Mouse (Mus musculus) CD4-positive, CD25-positive, alpha-beta regulatory T cell, adult 2 months (primary cell): ENCODE measurements around the gene Olfr961.

Experiments used
- DNase-seq: peaks from one replicate; pipeline ENCODE4 v3.0.0-alpha.2; 2012; ENCODE audit warnings: low read depth, low spot score

The Olfr961 gene

DNA sequence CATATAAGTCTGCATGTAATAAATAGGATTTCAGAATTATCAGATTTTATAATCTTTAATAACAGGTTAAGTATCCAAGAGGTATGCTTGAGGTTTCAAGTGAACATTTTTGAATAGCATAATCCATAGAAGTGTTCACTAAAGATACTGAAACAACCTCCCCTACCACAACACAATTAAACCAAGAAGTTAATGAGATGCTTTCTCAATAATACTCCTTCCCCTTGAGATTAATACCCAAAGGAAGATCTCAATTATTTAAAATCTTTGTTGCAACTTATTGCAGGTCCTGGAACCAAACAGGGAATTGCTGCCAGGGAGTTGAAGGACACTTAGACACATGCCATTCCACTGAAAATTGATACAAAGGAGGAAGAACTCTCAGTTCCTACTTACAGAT is at the start of gene Olfr961:
TSS of gene Olfr961 (plus strand) at position 301 of the 400 bp plus-strand sequence.
- DNase-seq, result no peak

DNA sequence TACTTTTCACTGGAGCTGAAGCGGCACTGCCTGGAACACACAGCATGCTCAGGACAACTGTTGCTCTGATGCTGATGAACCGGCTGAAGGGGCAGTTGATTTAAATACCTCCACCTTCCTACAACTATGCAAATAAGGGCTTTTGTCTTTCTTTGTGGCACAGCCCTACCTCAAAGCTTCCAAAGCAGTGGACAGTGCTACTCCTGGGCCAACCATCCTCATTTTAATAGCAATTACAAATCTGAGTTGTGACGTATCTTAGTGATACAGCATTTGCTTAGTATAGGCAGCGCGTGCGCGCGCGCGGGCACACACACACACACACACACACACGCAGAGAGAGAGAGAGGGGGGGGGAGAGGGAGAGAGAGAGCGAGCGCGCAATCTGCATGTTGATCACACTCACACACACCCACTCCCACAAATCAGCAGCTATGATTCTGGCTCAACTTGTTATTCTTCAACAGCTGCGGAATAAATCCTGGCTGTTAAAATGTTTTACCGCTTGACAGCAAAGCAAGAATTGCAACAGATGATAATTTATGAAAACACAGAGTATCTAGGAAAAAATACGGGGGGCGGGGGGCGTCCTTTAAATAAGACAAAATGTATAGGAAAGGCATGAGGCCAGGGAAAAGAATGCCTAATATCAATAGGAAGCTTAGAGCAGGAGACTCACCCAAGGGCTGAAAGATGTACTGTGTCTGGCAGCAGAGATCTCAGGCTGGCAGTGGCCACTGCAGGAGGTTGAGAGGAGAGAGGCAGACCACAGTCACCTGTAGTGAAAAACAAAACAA is 42.2 kb upstream of the Olfr961 start:
- no peak for DNase-seq

DNA sequence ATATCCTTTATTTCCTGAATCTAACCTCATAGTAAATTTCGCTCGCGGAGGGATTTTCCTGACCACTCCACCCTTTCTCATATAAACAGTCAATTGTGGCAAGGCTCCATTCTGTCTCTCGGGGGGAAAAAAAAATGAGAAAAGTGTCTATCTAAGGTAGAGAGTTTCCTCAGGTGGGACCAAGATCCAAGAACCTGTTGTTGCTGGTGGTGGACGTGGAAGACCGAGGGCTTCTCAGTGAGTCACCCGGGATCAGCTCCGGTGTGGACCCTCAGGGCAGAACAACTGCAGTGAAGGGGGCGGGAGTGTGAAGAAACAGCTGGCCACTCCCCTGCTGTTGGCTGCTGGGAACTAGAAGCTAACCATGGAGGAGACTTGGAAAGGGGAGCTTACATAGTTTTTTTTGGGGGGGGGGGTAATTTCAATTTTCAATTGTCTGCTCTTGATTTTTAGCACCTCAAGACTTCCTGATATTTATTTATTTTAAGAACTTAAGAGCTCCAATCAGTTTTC is 41.5 kb upstream of the Olfr961 start:
- no peak for DNase-seq

DNA sequence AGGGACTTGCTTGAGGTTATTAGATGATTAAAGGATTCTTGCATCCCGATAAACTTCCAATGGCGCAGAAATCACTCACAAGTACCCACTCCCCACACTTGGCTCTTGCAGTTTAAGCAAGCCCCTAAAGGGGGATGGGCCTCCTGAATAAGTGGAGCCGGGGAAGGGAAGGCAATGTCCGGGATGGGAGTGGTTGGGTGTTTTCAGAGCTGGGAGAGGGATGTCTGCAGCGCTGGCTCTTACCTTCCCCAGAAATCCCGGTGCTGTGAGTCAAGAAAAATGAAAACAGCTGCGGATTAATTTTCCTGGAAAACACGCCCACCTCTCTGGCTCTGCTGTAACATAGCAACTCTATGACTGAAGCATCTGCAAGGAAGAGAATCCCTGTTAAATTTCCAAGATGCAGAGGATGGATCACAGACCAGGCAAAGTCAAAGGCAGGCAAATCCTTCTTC is 40.9 kb upstream of the Olfr961 start, which contains the start of gene AW551984:
TSS of gene AW551984 (minus strand) at position 405 of the 455 bp plus-strand sequence.
- no peak for DNase-seq

DNA sequence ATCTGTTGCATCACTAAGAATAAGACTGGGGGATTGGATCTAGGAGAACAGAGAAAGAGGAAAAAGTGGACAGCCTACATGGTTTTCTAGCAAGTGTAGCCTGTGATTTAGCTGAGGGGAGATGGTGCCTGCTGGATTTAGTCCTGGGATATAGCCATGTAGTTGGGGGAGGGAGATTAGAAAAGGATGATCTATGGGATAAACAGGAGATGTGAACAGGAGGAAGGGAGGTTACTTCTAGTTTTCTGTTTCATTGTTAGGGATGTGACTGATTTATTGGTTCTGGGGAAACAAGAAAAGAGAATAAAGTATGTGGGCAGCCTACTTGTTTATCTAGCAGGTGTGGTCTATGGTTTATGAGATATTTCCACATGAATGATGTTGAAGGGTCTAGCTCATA is 36.4 kb upstream of the Olfr961 start:
- no peak for DNase-seq

DNA sequence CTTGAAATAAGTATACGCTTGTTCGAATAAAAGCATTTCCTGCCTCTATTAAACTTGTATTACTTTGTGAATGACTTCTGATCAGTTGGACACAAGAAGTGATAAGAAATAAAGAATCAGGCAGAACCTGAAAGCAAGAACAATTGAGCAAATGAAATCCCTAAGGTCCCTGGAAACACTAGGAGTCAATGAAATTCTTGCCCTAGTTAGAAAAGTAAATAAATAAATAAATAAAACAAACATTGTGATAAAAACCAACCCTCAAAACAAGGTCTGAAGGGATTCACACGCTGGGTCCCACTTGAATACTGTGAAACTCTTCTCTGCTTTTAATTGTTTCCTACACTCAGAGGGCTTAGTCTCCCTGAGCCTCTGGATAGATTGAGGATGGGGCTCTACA is 34.5 kb upstream of the Olfr961 start, which contains the start of gene Olfr148:
TSS of gene Olfr148 (plus strand) at position 301 of the 400 bp plus-strand sequence.
- no peak for DNase-seq

DNA sequence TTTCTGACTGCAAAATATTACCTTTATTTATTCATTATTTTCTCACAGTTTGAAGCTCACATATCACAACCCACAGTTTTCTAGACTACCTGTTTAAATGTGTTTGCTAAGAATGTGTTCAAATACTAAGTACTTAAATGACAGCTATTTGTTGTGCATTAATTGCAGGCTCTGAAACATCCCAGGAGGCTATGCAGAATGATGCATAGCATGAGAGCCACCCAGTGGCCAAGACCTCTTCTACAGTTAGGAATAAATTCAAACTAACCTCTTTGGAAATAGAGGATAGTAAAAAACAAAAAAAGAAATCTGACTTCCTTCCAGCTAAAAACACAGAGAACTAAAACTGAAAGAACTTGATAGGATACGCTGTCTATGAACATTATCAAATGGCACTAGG is 32.9 kb upstream of the Olfr961 start:
- no peak for DNase-seq

DNA sequence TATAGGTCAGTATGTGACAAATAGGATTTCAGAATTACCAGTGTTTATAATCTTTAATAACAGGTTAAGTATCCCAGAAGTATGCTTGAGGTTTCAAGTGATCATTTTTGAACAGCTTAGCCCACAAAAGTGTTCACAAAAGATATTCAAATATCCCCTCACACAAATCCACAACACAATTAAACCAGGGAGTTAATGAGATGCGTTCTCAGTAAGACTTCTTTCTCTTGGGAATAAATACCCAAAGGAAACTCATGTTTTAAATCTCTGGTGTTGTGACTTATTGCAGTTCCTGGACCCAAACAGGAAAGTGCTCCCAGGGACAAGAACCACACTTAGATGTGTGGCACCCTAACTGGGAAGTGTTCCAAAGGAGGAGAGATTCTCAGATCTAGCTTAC is 23.8 kb upstream of the Olfr961 start, which contains the start of gene Olfr960:
TSS of gene Olfr960 (plus strand) at position 301 of the 400 bp plus-strand sequence.
- no peak for DNase-seq

DNA sequence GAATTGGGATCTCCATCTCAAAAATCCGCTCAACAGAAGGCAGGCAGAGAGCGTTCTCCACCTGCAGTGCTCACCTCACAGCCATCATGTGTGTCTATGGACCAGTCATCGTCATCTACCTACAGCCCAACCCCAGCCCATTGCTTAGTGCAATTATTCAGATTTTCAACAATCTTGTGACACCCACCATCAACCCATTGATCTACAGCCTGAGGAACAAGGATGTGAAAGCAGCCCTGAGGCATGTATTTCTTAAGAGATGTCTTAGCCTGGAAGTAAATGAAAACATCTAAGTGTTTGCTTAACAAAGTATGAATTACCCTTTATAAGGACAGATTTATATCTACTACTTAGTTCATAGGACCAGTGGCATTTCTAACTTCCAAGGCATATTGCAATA is 21.1 kb upstream of the Olfr961 start:
- no peak for DNase-seq

DNA sequence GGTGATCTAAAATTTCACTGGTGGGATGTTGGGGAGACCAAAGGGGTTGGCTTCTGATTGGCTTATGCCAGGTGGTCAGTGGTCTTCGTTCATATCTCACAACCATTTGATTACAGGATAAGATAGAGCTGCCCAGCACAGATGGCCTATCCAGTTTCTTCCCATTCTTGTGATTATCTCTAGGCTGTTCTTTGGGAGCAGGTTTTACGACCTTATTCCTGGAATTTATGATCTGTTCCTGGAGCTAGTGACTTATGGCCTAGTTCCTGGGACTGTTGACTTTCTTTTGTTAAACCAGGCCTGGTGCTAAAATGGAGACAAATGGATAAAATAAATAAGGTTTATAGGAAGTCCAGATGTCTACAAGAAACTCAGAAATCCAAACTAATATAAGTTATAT is 20.2 kb upstream of the Olfr961 start:
- no peak for DNase-seq

DNA sequence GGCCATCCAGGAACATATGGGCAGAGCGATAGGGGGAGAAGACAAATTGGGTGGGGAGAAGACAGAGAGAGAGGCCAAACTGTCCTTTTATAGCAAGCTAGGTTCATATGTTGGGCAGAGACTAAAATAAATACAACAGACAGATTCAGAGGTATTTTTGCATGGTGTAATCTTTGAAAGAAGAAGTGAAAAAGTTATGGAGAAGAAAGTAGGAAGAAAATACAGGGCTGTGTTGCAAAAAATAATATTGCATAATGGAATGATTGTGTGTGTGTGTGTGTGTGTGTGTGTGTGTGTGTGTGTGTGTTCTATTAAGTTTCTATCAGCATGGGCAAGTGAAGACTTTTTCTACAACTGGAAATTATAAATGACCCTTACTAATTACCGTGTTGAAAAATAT is 15.8 kb upstream of the Olfr961 start:
- no peak for DNase-seq

DNA sequence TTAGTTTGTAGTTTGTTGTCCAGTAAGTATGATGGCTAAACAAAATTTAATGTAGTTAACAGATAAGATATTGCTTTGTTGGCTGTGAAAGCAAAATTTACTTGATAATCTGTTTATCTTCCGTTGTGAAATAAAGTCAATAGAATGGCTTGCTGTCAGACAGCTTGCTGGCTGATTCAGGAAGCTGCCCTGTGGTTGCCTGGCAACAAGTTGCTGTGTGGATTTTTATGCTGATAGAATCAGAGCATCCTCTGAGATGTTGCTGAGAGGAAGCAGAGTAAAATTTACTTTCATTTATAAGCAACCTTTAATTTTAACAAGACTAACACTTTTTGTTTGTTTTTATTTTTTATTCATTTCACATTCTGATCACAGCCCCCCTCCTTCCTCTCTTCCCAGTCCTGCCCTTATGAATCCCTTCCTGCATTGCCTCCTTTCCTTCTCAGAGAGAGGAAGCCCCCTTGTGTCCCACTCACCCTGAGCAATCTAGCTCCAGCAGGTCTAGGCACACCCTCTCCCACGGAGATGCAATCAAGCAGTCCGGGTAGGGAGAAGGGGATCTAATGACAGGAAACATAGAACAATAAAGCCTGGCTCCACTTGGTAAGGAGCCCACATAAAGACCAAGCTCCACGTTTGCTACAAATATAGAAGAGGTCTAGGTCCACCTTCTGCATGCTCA is 10.8 kb upstream of the Olfr961 start:
- no peak for DNase-seq

DNA sequence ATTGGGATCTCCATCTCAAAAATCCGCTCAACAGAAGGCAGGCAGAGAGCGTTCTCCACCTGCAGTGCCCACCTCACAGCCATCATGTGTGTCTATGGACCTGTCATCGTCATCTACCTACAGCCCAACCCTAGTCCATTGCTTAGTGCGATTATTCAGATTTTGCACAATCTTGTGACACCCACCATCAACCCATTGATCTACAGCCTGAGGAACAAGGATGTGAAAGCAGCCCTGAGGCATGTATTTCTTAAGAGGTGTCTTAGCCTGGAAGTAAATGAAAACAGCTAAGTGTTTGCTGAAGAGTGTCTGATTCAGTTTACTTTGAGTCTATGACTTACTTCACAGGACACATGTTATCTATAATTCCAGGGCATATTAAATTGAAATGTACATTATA is 2.5 kb downstream of the Olfr961 start:
- DNase-seq, result no peak

DNA sequence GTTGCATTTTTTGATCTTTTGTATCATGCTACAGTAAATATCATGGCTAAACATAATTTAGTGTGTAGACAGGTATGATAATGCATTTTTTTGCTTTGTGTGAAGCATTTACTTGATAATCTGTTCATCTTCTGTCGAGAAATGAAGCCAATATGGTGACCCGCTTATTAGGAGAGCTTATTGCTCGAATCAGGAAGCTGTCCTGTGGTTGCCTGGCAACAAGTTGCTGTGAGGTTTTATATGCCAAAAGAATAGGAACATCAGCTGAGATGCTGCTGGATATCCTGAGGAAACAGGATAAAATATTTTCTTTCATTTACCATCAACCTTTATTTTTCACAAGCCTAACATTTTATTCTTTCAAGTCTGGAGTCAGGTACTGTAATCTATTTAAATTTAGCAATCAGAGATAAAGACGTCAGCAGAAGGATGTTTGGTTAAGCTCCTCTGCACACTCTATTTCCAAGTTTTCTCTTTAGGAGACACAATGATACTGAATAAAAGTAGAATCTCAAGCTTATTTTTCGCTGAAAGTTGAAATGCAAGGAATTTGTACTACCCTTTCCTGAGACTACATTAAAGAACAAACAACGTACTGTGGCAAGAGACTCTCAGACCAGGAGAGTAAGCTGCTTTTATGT is 10.0 kb downstream of the Olfr961 start:
- DNase-seq, result no peak

DNA sequence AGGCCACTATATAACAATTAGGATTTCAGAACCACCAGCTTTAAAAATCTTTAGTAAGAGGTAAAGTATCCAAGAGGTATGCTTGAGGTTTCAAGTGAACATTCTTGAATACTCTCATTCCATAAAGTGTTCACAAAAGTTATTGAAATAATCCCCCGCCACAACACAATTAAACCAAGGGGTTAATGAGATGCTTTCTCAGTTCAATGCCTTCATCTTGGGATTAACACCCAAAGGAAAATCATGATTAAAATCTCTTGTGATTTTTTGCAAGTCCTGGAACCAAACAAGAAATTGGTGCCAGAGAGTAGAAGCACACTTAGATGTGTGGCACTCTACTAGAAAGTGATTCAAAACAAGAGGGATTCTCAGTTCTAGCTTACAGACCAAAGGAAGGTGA is 22.0 kb downstream of the Olfr961 start, which contains the start of gene Olfr963:
TSS of gene Olfr963 (plus strand) at position 301 of the 400 bp plus-strand sequence.
- no peak for DNase-seq

DNA sequence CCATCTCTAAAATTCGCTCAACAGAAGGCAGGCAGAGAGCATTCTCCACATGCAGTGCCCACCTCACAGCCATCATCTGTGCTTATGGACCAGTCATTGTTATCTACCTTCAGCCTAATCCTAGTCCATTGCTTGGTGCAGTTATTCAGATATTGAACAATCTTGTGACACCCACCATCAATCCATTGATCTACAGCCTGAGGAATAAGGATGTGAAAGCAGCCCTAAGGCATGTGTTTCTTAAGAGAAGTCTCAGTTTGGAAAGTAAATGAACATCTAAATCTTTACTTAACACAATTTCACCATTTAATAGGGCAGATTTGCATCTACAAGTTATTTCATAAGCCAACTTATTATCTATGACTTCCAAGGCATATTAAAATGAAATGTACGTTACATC is 24.8 kb downstream of the Olfr961 start:
- no peak for DNase-seq

DNA sequence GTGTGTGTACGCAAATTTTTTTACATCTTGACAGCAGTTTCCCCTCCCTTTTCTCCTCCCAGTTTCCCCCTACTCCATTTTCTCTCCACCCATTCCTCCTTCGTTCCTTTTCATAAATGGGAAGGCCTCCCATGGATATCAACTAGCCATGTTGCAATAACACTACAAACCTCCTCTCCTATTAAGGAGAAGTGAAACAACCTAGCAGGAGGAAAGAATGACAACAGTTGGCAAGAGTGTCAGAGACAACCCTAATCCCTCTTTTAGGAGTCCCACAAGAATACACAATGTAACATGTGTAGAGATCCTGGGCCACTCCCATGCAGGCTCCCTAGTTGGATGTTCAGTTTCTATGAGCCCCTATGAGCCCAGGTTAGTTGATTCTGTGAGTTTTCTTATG is 29.9 kb downstream of the Olfr961 start:
- DNase-seq, result no peak

DNA sequence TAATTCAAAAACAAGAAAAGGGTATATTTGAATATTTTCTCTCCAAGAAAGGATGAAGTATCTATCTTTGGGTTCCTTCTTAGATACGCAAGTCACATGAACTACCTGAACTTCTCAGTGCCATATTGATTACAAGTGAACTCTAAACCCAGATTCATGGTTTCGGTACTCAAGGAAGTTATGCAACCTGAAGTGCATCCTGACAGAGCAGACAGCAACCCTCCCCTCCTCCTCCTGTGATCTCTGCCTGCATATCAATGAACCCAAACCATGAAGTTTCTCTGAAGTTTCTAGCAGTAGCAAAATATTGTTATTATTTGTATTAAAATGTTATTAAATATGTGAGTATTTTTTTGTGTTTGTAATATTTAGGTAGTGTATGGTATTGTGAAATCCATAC is 33.7 kb downstream of the Olfr961 start:
- no peak for DNase-seq

DNA sequence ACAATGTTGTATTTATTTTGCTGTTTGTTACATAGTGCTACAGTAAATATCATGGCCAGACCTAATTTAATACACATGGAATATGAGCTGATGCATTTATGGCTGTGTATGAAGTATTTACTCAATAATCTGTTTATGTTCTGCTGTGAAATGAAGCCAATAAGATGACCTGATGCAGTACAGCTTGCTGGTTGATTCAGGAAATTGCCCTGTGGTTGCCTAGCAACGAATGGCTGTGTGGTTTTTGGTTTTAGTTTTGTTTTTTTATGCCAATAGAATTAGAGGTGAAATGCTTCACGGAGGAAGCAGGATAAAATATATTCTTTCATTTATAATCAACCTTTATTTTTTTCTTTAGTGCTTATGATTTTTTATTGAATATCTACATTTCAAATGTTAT is 34.4 kb downstream of the Olfr961 start:
- DNase-seq, result no peak
